Mouse (Mus musculus) midbrain, embryonic 16.5 days (tissue): ENCODE results near the gene Mast4. TPM values are rescaled to one million over a fixed set of nuclear protein-coding genes. Genes with fewer than 3 reads are reported as not detected.

Source experiments
- ATAC-seq: fragments of 200-750 bp; cut with Nextera tagmentation; 2 replicates; pipeline ENCODE4 v1.8.0; 2017; ENCODE audit warnings: moderate TSS enrichment
- H3K27ac ChIP-seq: fragments of 300-500 bp; sonication (generic); 2 replicates; pipeline ENCODE4 v1.5.1; 2014; ENCODE audit warnings: mild to moderate bottlenecking, low read length, mixed read lengths
- H3K27me3 ChIP-seq: fragments of 300-500 bp; sonication (generic); 2 replicates; pipeline ENCODE4 v1.6.1; 2014; ENCODE audit warnings: low read depth, low read length, mixed read lengths; ENCODE audit not compliant: control insufficient read depth, insufficient read depth
- H3K36me3 ChIP-seq: fragments of 300-500 bp; sonication (generic); 2 replicates; pipeline ENCODE4 v1.6.1; 2014; ENCODE audit warnings: mild to moderate bottlenecking, low read length, moderate library complexity, mixed read lengths; ENCODE audit not compliant: control insufficient read depth, insufficient read depth
- H3K4me1 ChIP-seq: fragments of 300-500 bp; sonication (generic); 2 replicates; pipeline ENCODE4 v1.6.1; 2014; ENCODE audit warnings: mild to moderate bottlenecking, low read length, mixed read lengths; ENCODE audit not compliant: control insufficient read depth, insufficient read depth
- H3K4me2 ChIP-seq: fragments of 300-500 bp; sonication (generic); 2 replicates; pipeline ENCODE4 v1.6.1; 2014; ENCODE audit warnings: mild to moderate bottlenecking, low read length, mixed read lengths
- H3K4me3 ChIP-seq: fragments of 300-500 bp; sonication (generic); 2 replicates; pipeline ENCODE4 v1.5.1; 2014; ENCODE audit warnings: low read depth, mild to moderate bottlenecking, low read length, moderate library complexity, mixed read lengths
- H3K9ac ChIP-seq: fragments of 300-500 bp; sonication (generic); 2 replicates; pipeline ENCODE4 v1.6.1; 2014; ENCODE audit warnings: low read depth, low read length, mixed read lengths
- H3K9me3 ChIP-seq: fragments of 300-500 bp; sonication (generic); replicated peaks from 2 replicates; pipeline ENCODE4 v1.6.1; 2014; ENCODE audit warnings: mild to moderate bottlenecking, low read length, mixed read lengths; ENCODE audit not compliant: control insufficient read depth, poor library complexity, severe bottlenecking
- WGBS: fragments of 180-500 bp; shearing (Covaris S2); extraction: QIAGEN DNeasy Blood & Tissue Kit; methylation state at CpG from one replicate; pipeline ENCODE4 v1.1.7; 2014; 5-methylcytosine and 5-hydroxymethylcytosine counted together
- polyA plus RNA-seq: library from polyadenylated mRNA; unstranded; fragments of >200 nt; fragmentation: Nextera tagmentation; extraction: Ambion mirVana; gene quantifications from 2 replicates; pipeline ENCODE4 v1.2.1, GENCODE M21; 2015

The Mast4 gene
- polyA plus RNA-seq, 1 experiment from 2014 or later, result 33.8 TPM

DNA sequence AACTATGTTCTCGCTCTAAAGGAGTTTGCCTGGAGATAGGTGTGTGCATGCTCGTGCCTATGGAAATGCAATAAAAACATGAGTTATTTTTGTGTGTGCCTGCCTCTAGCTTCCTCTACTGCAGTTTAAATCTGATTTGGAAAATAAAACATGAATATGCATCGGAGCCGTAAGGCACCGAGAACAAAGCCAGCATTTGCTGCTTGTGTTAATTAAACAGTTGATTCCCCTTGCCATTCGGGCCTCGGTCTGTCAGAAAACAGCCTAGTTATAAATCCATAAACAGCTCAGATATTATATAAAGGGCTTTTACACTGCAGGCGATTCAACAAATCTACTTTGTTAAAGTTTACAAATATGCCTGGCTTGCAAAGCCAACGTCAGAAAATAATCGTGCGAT is 565.8 kb downstream of the Mast4 start:
- WGBS, result 64% methylated on average over 11 of the region's 11 CpGs
- Histone ChIP-seq H3K4me3 (no peak overlapping the region), H3K9me3 (no peaks in the 10 kb centered on the region), H3K27me3 (no peaks in the 10 kb centered on the region), H3K4me1 (peaks cover 6% of the 10 kb centered on the region; the same call in 1 of the 2 replicates), H3K27ac (0 out of 2 replicates have a peak overlapping the region, but pooled peaks have one; percentile 2), H3K36me3 (no peaks in the 10 kb centered on the region; the same call in 1 of the 2 replicates), H3K9ac (no peak overlapping the region), H3K4me2 (no peak overlapping the region)
- ATAC-seq, result no peak

DNA sequence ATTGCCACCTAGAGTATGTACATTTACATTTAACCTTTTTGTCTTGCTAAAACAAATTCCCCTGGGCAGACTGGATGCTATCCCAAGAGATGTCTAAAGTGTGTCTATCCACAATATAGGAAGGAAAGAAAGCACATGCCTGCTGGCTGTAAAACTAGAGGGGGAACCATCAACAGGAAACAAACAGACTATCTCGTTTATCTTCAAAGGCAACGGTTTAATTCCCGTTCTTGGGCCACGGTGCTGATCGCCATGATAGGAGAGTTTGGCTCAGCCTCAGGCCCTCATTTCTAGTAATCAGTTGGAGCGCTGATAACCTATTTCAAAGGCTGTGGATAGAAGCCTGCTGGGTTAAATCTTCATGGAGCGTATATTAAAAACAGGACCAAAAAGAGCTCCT is 567.2 kb downstream of the Mast4 start:
- H3K4me3 ChIP-seq, result no peak overlapping the region
- no peaks in the 10 kb centered on the region for H3K27me3 ChIP-seq
- no peak overlapping the region for H3K27ac ChIP-seq
- H3K36me3 ChIP-seq, result no peaks in the 10 kb centered on the region; the same call in 1 of the 2 replicates
- H3K4me1 ChIP-seq, result peaks cover 6% of the 10 kb centered on the region; the same call in 1 of the 2 replicates
- H3K4me2 ChIP-seq, result no peak overlapping the region
- WGBS, result 72% methylated on average over 7 of the region's 7 CpGs
- H3K9me3 ChIP-seq, result no peaks in the 10 kb centered on the region
- H3K9ac ChIP-seq, result no peak overlapping the region
- ATAC-seq, result no peak

DNA sequence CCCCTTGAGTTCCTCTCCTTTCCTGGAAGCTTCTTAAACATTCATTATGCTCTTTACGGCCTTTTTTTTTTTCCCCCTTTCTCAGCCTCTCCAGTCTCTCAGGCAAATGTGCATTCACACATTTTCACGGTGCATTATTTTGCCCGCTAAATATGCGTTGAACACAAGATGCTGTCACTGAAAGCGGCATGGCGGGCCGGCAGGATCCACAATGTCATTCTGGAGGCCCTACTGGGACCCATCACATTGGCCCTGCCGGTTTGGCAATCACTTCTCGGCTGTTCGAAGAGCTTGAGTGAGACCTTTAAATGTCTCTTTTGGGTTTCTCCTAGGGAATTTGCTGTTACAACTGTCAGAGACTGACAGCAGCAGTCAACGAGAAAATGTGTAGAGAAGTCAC is 569.1 kb downstream of the Mast4 start:
- no peak for ATAC-seq
- no peak overlapping the region for H3K9ac ChIP-seq

DNA sequence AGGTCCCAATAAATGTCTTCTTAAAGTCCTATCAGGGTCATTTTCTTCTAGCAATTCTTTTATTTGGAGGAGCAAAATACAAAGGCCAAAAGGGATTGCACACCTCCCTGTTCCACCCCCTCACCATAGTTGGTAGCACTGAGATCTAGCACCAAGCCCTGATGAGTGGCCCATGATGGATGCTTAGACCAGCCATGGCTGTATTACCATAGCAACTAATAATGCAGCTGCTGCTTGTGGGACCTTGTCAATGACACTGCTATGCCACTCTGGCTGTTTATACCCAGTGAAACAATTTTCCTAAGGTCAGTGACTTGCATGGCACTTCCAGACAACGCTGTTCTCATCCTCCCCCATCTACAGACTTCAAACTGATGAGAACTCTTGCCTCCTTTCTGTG is 570.1 kb downstream of the Mast4 start:
- Histone ChIP-seq H3K4me1 (peaks cover 6% of the 10 kb centered on the region; the same call in 1 of the 2 replicates), H3K9me3 (no peaks in the 10 kb centered on the region), H3K4me3 (no peak overlapping the region), H3K4me2 (no peak overlapping the region), H3K27me3 (no peaks in the 10 kb centered on the region), H3K9ac (no peak overlapping the region), H3K27ac (no peak overlapping the region), H3K36me3 (no peaks in the 10 kb centered on the region)
- 75% methylated on average over 1 of the region's 1 CpGs for WGBS
- no peak for ATAC-seq

More for the DNA sequence above, 569.1 kb downstream of the Mast4 start:
- H3K27ac ChIP-seq, result no peak overlapping the region
- no peaks in the 10 kb centered on the region for H3K36me3 ChIP-seq
- H3K4me2 ChIP-seq, result no peak overlapping the region
- WGBS, result 41% methylated on average over 11 of the region's 11 CpGs
- H3K4me1 ChIP-seq, result peaks cover 6% of the 10 kb centered on the region; the same call in 1 of the 2 replicates
- no peaks in the 10 kb centered on the region for H3K9me3 ChIP-seq
- H3K27me3 ChIP-seq, result no peaks in the 10 kb centered on the region
- H3K4me3 ChIP-seq, result no peak overlapping the region

DNA sequence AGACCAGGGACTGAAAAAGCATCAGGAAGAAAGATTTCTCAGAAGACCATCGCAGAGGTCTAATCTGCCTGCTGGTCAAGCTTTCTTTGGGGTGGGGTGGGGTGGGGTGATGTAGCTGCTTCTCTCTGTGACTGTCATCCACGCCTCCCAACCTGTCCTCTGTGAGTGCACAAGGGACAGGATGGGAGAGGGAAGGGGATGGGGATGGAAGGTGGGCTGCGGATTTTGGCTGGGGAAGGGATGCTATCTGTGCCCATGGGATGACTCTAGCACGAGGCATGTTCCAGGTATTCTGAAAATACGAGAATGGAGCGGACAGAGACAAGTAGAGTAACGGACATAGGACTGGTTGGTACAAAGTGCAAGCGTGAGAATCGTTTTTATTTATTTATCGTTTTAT is 572.1 kb downstream of the Mast4 start:
- Histone ChIP-seq H3K27me3 (no peaks in the 10 kb centered on the region), H3K4me2 (no peak overlapping the region), H3K9ac (no peak overlapping the region), H3K36me3 (no peaks in the 10 kb centered on the region), H3K4me3 (no peak overlapping the region), H3K4me1 (no peaks in the 10 kb centered on the region; the same call in 1 of the 2 replicates), H3K27ac (no peak overlapping the region), H3K9me3 (no peaks in the 10 kb centered on the region)
- WGBS, result 94% methylated on average over 10 of the region's 10 CpGs
- ATAC-seq, result no peak

DNA sequence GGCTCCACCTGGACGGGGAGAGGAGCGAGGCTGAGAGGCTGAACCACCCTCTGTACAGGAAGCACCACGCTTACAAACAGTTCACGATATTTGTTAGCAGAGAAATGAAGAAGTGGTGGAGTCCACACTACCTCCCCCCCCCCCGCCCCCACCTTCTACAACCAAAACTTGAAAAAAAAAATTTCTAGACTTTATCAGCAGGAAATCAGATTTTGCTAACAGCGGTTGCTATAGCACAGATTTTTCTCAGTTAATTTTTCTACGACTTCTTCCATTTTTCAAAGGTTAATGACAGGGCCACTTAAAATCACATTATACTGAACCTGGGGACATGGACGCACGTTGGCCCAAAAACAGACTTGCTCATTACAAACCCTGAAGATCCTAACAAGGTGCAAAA is 572.9 kb downstream of the Mast4 start:
- H3K4me3 ChIP-seq, result no peak overlapping the region
- no peaks in the 10 kb centered on the region for H3K9me3 ChIP-seq
- no peak overlapping the region for H3K27ac ChIP-seq
- no peaks in the 10 kb centered on the region for H3K36me3 ChIP-seq
- H3K27me3 ChIP-seq, result no peaks in the 10 kb centered on the region
- H3K4me2 ChIP-seq, result no peak overlapping the region
- H3K9ac ChIP-seq, result no peak overlapping the region
- 84% methylated on average over 9 of the region's 9 CpGs for WGBS
- no peaks in the 10 kb centered on the region; the same call in 1 of the 2 replicates for H3K4me1 ChIP-seq
- no peak for ATAC-seq

DNA sequence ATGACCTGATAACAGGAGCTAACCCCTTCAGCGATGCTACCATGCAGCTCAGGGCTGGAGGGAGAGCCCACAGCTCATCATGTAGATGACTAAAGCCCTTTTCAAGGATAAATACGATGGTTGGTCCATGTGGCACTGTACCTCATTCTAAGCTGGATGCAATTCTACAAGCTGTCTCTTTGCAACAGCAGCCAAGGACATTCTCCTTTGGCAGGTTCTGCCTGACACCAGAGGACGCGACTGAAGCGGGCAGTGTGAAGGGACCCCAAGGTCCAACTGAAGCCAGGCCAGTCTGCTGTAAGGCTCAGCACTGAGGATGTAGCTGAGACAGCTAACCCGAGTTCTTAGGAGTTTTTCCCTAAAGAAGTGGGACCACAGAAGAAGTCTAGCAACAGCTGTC is 576.3 kb downstream of the Mast4 start:
- Histone ChIP-seq H3K4me2 (no peak overlapping the region), H3K9ac (no peak overlapping the region), H3K36me3 (no peaks in the 10 kb centered on the region), H3K27ac (no peak overlapping the region), H3K4me1 (no peaks in the 10 kb centered on the region), H3K27me3 (no peaks in the 10 kb centered on the region), H3K9me3 (no peaks in the 10 kb centered on the region), H3K4me3 (no peak overlapping the region)
- ATAC-seq, result no peak
- WGBS, result 96% methylated on average over 6 of the region's 6 CpGs

DNA sequence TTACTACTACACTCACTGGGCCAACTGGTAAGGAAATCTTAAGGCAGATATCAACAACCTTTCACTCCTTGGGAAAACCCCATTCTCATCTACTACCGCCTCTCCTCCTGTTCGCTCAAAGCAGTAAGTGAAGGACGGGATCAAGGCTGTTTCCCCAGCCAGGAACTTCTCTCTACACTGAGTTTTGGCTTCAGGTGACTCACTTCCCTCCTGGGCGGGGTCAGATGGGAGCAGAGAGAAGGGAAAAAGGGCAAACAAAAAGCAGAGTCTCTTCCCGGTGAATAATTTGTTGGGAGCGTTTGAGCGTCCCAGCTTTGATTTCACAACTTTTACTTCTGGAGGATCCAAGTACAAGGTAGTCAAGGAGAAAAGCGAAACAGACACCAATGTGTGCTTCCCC is 578.2 kb downstream of the Mast4 start:
- WGBS, result 98% methylated on average over 8 of the region's 8 CpGs

DNA sequence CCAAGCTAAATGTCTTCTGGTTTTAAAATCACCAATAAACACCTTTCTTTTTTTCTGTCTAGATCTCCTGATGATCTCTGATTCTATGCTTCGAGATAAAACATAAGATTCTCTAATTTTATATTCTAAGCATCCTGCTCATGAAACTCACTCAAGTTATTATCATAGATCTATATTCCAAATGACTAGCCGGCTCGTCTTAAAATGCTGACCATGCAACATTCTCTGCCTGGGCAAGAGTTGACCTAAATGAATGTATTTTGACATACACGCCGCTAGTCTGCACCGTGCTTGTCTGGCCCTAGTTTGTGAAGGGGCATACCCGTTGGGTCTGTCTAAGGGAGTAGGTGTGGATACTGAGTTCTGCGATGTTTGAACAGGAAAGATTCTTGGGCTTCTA is 579.2 kb downstream of the Mast4 start:
- H3K36me3 ChIP-seq, result peaks cover 3% of the 10 kb centered on the region; the same call in 1 of the 2 replicates
- H3K9me3 ChIP-seq, result no peaks in the 10 kb centered on the region
- no peaks in the 10 kb centered on the region for H3K4me1 ChIP-seq
- H3K9ac ChIP-seq, result no peak overlapping the region
- ATAC-seq, result no peak
- H3K27me3 ChIP-seq, result no peaks in the 10 kb centered on the region
- no peak overlapping the region for H3K4me3 ChIP-seq
- H3K4me2 ChIP-seq, result no peak overlapping the region
- no peak overlapping the region for H3K27ac ChIP-seq
- 93% methylated on average over 8 of the region's 8 CpGs for WGBS

More for the DNA sequence above, 578.2 kb downstream of the Mast4 start:
- Histone ChIP-seq H3K4me3 (no peak overlapping the region), H3K27me3 (no peaks in the 10 kb centered on the region), H3K9me3 (no peaks in the 10 kb centered on the region), H3K27ac (no peak overlapping the region), H3K36me3 (peaks cover 3% of the 10 kb centered on the region; the same call in 1 of the 2 replicates), H3K9ac (no peak overlapping the region), H3K4me2 (no peak overlapping the region), H3K4me1 (no peaks in the 10 kb centered on the region)
- ATAC-seq, result no peak
